Mouse (Mus musculus): ENCODE results near the gene Hdac7. TPM values are rescaled to one million over a fixed set of nuclear protein-coding genes. Genes with fewer than 3 reads are reported as not detected.

Gene Hdac7
- polyA plus RNA-seq, 1 experiment: 14.4 TPM

- H3K36me3 ChIP-seq (ENCODE audit: control insufficient read depth, insufficient read depth, low read length, poor library complexity, severe bottlenecking): no peaks in the 10 kb centered on the region
- H3K4me3 ChIP-seq (ENCODE audit: low read depth, low read length): no peak overlapping the region
- H3K9ac ChIP-seq (ENCODE audit: low read depth, poor library complexity, severe bottlenecking): no peak overlapping the region
- no peak overlapping the region for H3K27ac ChIP-seq (ENCODE audit: insufficient read depth, low read length)
- peaks cover 1% of the 10 kb centered on the region for H3K4me1 ChIP-seq (ENCODE audit: control insufficient read depth, insufficient read depth, low read length)
- TF ChIP-seq CTCF (IDR thresholded peaks at IDR 0.05; ENCODE audit: low read depth, low read length) (no peak), POLR2A (IDR thresholded peaks at IDR 0.05; ENCODE audit: insufficient read depth, low read length) (no peak), EP300 (IDR thresholded peaks at IDR 0.05; ENCODE audit: insufficient read depth, low read depth, low read length) (no peak)
- H3K27me3 ChIP-seq (ENCODE audit: control insufficient read depth, insufficient read depth, low read length, poor library complexity, severe bottlenecking): no peaks in the 10 kb centered on the region
- no peaks in the 10 kb centered on the region for H3K9me3 ChIP-seq (replicated peaks; ENCODE audit: control insufficient read depth, insufficient read depth, low read length, poor library complexity, severe bottlenecking)
Observed at GRCm38 (mm10) chr15:97838395-97838794, 5.9 kb downstream of the Hdac7 start.

GRCm38 (mm10) chr15:97837491-97838061 is 6.7 kb downstream of the Hdac7 start:
- Histone ChIP-seq H3K9ac (ENCODE audit: low read depth, poor library complexity, severe bottlenecking) (no peak overlapping the region), H3K27ac (ENCODE audit: insufficient read depth, low read length) (no peak overlapping the region), H3K36me3 (ENCODE audit: control insufficient read depth, insufficient read depth, low read length, poor library complexity, severe bottlenecking) (no peaks in the 10 kb centered on the region), H3K9me3 (replicated peaks; ENCODE audit: control insufficient read depth, insufficient read depth, low read length, poor library complexity, severe bottlenecking) (no peaks in the 10 kb centered on the region), H3K4me1 (ENCODE audit: control insufficient read depth, insufficient read depth, low read length) (peaks cover 1% of the 10 kb centered on the region), H3K4me3 (ENCODE audit: low read depth, low read length) (no peak overlapping the region), H3K27me3 (ENCODE audit: control insufficient read depth, insufficient read depth, low read length, poor library complexity, severe bottlenecking) (no peaks in the 10 kb centered on the region)
- TF ChIP-seq EP300 (IDR thresholded peaks at IDR 0.05; ENCODE audit: insufficient read depth, low read depth, low read length) (no peak), POLR2A (IDR thresholded peaks at IDR 0.05; ENCODE audit: insufficient read depth, low read length) (no peak), CTCF (IDR thresholded peaks at IDR 0.05; ENCODE audit: low read depth, low read length) (no peak)

GRCm38 (mm10) chr15:97836894-97837247 is 7.4 kb downstream of the Hdac7 start:
- Histone ChIP-seq H3K27ac (ENCODE audit: insufficient read depth, low read length) (no peak overlapping the region), H3K36me3 (ENCODE audit: control insufficient read depth, insufficient read depth, low read length, poor library complexity, severe bottlenecking) (no peaks in the 10 kb centered on the region), H3K27me3 (ENCODE audit: control insufficient read depth, insufficient read depth, low read length, poor library complexity, severe bottlenecking) (no peaks in the 10 kb centered on the region), H3K4me3 (ENCODE audit: low read depth, low read length) (no peak overlapping the region), H3K9me3 (replicated peaks; ENCODE audit: control insufficient read depth, insufficient read depth, low read length, poor library complexity, severe bottlenecking) (no peaks in the 10 kb centered on the region), H3K9ac (ENCODE audit: low read depth, poor library complexity, severe bottlenecking) (no peak overlapping the region), H3K4me1 (ENCODE audit: control insufficient read depth, insufficient read depth, low read length) (peaks cover 1% of the 10 kb centered on the region)
- no peak for TF ChIP-seq EP300 (IDR thresholded peaks at IDR 0.05; ENCODE audit: insufficient read depth, low read depth, low read length)
- TF ChIP-seq CTCF (IDR thresholded peaks at IDR 0.05; ENCODE audit: low read depth, low read length): no peak
- no peak for TF ChIP-seq POLR2A (IDR thresholded peaks at IDR 0.05; ENCODE audit: insufficient read depth, low read length)

- peaks cover 1% of the 10 kb centered on the region for H3K4me1 ChIP-seq (ENCODE audit: control insufficient read depth, insufficient read depth, low read length)
- no peak overlapping the region for H3K4me3 ChIP-seq (ENCODE audit: low read depth, low read length)
- no peaks in the 10 kb centered on the region for H3K9me3 ChIP-seq (replicated peaks; ENCODE audit: control insufficient read depth, insufficient read depth, low read length, poor library complexity, severe bottlenecking)
- TF ChIP-seq EP300 (IDR thresholded peaks at IDR 0.05; ENCODE audit: insufficient read depth, low read depth, low read length): no peak
- no peak for TF ChIP-seq POLR2A (IDR thresholded peaks at IDR 0.05; ENCODE audit: insufficient read depth, low read length)
- no peak for TF ChIP-seq CTCF (IDR thresholded peaks at IDR 0.05; ENCODE audit: low read depth, low read length)
- no peak overlapping the region for H3K27ac ChIP-seq (ENCODE audit: insufficient read depth, low read length)
- H3K36me3 ChIP-seq (ENCODE audit: control insufficient read depth, insufficient read depth, low read length, poor library complexity, severe bottlenecking): no peaks in the 10 kb centered on the region
- no peaks in the 10 kb centered on the region for H3K27me3 ChIP-seq (ENCODE audit: control insufficient read depth, insufficient read depth, low read length, poor library complexity, severe bottlenecking)
- no peak overlapping the region for H3K9ac ChIP-seq (ENCODE audit: low read depth, poor library complexity, severe bottlenecking)
Observed at GRCm38 (mm10) chr15:97836153-97836893, 8.0 kb downstream of the Hdac7 start.

GRCm38 (mm10) chr15:97832764-97833479 is 11.4 kb downstream of the Hdac7 start:
- H3K4me1 ChIP-seq (ENCODE audit: control insufficient read depth, insufficient read depth, low read length): no peaks in the 10 kb centered on the region
- TF ChIP-seq POLR2A (IDR thresholded peaks at IDR 0.05; ENCODE audit: insufficient read depth, low read length) (no peak), CTCF (IDR thresholded peaks at IDR 0.05; ENCODE audit: low read depth, low read length) (no peak), EP300 (IDR thresholded peaks at IDR 0.05; ENCODE audit: insufficient read depth, low read depth, low read length) (no peak)
- no peak overlapping the region for H3K4me3 ChIP-seq (ENCODE audit: low read depth, low read length)
- no peak overlapping the region for H3K9ac ChIP-seq (ENCODE audit: low read depth, poor library complexity, severe bottlenecking)
- no peaks in the 10 kb centered on the region for H3K36me3 ChIP-seq (ENCODE audit: control insufficient read depth, insufficient read depth, low read length, poor library complexity, severe bottlenecking)
- H3K27me3 ChIP-seq (ENCODE audit: control insufficient read depth, insufficient read depth, low read length, poor library complexity, severe bottlenecking): peaks cover 6% of the 10 kb centered on the region; the same call in 1 of the 2 replicates
- no peaks in the 10 kb centered on the region for H3K9me3 ChIP-seq (replicated peaks; ENCODE audit: control insufficient read depth, insufficient read depth, low read length, poor library complexity, severe bottlenecking)
- no peak overlapping the region for H3K27ac ChIP-seq (ENCODE audit: insufficient read depth, low read length)
